Mouse (Mus musculus): ENCODE results near the gene Klhl10. TPM values are rescaled to one million over a fixed set of nuclear protein-coding genes. Genes with fewer than 3 reads are reported as not detected.
A peak's percentile ranks its signal among the peaks of the same experiment; 100 is the strongest.

The Klhl10 gene
- total RNA-seq, 2 experiments from 2014 or later, result 0.57 to 0.97 TPM

DNA sequence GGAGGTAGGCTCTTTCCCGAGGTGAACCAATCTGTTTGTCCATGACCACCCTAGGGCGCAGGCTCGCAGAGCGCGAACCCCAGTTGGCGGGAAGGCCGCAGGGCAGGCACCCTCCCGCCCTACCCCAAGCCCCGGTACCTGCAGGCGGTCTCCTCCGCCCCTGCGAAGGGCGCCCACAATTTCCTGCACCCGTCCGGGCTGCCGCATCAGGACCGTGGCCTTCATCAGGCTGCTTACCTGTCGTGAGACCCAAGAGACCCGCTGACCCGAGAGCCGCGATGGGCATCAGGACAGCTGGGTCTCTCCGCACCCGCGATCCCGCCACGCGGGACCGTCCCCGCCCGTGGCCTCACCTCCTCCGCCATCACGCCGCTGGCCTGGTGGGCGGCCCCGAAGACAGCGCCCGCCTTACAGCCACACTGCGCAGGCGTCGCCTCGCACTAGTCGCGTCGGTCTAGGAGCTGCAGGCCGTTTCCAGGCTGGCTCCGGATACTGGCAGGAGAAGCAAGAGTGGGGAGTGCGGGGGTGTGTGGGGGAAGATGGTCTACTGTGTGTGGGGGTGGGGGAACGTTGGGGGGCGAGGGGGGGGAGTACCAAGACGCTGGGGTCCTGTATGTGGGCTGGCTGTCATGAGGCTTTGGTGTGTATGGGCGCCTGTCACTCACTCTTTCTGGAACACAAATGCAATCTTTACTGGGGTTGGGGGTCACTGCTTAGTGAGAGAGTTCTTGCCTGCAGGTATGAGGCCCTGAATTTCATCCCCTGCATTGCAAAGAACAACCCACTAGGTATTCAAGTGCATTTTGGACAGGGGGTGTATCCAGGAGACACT, 810 bp upstream of the Klhl10 start:
- intact Hi-C loops (cut with DNase I), result no loop called here
- peak; percentile 90 for DNase-seq

DNA sequence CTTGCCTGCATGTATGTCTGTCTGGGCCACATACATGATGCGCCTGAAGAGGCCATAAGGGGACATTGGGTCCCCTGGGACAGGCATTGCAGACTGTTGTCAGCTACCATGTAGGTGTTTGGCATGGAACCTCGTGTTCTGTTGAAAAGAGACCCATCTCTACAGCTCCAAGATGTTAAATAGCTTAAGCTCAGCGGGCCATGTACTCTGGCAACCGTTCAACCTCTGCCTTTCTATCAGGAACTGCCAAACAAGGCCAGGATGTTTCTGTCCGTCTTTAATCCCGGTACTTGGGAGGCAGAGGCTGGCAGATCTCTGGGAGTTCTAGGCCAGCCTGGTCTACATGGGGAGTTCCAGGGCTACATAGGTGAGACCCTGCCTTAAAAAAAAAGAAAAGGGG, 908 bp downstream of the Klhl10 start:
- no peak for DNase-seq
- intact Hi-C loops (cut with DNase I), result no loop called here

DNA sequence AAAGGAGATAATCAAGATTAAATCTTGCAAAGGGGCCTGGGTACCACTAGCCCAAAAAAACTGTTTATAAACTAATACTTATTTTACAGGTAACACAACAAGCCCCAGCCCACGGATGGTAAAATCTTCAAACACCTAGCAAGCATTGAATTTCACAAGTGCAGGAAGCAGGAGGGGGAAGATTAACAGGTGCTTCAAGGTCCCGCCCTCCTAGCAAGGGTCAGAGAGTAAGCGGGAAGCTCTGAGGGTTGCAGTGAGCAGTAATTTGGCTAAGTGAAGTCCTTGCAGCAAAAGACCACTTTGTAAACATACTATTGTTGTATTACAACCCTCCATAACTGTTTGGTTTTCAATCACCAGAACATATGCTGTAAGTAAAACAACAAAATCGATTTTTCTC, 15.5 kb downstream of the Klhl10 start:
- no peak for DNase-seq
- intact Hi-C loops (cut with DNase I), result no loop called here

DNA sequence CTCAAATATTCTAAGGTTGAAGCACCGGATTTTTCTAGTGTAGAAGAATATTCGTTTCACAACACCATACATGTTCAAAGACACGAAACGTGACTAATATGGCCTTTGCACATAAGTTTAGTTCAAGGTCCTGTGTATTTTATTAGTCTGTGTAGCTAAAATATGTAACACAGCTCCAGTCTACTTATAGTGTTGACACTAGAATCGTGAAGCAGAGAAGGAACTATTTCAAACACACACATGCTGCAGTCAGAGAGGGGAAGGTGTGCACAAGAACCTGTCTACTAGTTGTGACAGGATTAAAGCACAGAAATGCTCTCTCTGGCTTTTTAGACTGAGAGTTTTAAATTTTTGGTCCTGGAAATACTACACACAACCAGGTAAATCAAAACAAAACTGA, 16.0 kb downstream of the Klhl10 start:
- DNase-seq, result no peak
- intact Hi-C loops (cut with DNase I), result no loop called here

DNA sequence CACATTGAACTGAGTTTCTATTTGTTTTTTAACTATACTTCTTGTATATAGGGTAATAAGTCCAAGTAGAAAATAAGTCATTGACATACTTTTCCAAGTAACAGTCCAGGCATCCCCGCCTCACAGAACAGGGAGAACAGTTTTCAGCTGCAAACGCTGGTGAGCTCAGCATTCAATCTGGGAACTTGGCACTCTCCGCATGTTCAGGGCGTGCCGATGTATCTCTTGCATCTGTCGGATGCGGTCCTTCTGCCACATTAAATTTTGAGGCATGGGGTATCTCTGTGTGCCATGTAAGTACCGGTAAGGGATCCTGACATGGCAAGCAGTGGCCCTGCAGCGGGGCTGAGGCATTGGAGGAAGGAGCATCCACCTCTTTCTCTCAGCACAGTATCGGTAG, 21.0 kb downstream of the Klhl10 start:
- DNase-seq, result no peak
- intact Hi-C loops (cut with DNase I), result no loop called here

DNA sequence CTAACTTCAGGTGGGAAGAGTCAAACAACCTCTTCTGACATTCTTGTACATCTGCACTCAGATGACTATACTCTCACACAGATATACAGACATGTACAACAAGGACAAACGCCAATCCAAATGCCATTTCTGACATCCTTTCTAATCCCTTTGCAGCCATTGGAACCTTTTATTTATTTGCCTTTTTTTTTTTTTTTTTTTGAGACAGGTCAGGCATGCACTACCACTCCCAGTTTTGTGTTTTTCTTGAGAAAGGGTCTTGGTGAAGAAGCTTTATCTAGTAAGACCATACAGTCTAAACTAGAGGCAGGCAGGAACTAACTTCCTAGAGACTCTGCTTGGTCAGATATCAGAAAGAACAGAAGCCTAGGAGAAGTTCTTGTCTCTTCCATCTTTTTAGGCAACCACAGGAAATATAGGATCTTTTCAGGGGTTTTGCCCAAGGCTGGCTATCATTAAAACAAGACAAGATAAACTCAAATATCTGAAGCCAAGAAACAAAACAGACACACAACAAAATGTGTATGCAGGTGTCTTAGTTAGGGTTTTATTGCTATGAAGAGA, 23.6 kb downstream of the Klhl10 start:
- intact Hi-C loops (cut with DNase I), result no loop called here
- DNase-seq, result no peak

DNA sequence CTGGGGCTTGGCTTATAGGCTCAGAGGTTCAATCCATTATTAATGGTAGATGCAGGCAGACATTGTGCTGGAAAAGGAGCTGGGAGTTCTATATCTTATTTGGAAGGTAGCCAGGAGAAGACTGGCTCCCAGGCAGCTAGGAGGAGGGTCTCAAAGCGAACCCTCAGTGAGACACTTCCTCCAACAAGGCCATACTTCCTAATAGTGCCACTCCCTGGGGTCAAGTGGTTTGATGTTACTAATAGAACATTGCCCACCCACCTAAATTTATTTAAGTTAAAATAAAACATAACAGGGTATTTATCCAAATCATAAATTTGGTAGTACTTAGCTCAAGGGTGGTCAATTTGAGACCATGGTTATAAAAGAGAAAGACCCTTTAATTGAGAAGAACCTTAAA, 24.1 kb downstream of the Klhl10 start:
- no peak for DNase-seq
- intact Hi-C loops (cut with DNase I), result no loop called here

DNA sequence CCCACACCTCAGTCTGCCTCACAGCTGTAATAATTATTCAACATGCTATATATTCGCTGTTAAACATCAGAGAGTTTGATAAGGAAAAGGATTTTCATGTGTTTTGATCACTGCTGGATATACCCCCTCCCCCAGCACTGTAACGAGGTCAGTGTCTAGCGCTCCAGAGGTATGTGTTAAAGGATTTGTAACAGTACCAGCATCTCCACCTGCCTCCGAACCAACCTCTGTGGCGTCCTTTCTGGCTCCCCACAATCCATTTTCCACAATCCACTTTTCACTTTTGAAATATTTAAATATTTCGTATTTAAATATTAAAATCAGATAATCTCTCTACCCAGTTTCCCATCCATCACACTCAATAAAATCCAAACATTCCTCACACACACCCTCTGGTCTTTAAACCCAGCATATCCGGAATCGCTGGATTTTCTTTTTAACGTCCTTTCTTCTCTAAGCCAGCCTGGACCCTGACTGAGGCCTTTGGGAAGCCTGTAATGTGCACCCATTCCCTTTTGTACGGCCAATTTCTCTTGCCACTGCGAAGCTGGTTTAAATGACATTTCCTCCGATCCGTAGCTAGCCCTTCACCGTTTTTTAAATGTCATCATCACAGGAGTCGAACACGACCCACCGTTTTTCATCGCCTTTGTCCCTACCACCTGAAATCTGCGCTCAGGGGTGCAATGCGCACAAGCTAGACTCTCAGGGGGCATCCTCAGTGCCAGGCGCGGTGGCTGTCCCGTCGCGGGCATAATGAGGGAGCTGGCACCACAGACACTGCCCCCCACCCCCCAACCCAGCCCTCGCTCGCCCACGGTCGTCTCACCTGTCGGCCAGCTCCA, 29.9 kb downstream of the Klhl10 start:
- intact Hi-C loops (cut with DNase I), result loop anchor here (1.0 to 2.0 kb wide), 2 partner anchors 45 to 109 kb away; no protein-coding TSS in a partner anchor
- peak; percentile 11 to 22 for DNase-seq

DNA sequence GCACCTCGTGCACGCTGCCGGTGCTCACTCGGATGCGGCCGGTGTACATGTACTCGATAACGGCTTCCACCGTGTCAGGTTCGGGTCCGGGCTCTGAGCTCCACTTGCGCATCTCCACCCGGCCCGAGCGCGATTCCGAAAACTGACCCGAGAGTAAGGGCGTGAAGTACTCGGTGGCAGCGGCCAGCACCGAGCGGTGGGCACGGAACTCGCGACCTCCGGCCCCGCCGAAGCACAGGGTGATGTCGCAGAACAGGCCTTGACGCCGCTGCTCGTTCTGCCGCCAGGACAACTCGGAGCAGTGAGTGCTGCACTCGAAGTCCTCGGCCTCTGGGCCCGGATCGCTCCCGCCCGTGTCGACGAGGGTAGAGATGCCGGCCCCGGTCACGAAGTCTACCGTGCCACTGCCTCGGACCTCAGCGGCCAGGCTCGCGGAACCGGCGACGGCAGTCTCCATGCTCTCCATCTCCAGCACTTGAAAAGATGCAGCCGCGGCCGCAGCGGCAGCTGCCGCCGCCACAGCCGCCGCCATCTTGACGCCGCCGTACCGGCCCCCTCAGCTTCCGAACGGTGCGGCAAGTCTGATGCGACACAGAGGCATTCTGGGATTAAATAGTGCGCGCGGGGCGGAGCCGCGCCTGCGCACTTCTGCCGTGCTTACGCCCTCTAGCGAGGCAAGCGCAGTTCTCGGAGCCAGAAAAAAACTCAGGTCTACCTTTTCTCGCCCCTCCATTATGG, 30.6 kb downstream of the Klhl10 start, which contains the start of gene Klhl11:
Gene Klhl11 (minus strand): TSS at position 545 of the 738 bp plus-strand sequence.
- intact Hi-C loops (cut with DNase I), result loop anchor here (1.0 to 2.0 kb wide), 2 partner anchors 46 to 110 kb away; no protein-coding TSS in a partner anchor

DNA sequence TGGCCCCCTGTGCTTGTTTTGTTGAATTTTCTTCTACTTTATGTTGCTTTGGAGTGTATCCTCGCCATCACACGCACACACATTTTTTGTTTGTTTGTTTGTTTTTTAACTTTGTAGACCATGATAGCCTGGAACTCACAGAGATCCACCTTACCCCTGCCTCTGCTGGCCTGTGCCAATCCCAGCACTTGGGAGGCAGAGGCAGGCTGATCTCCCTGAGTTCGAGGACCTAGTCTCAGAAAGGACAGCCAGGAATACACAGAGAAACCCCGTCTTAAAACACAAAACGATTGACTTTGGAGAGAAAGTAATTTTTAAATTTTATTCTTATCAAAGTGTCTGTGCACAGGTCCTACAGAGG, 31.2 kb downstream of the Klhl10 start:
- DNase-seq, result no peak
- intact Hi-C loops (cut with DNase I), result loop anchor here (1.0 to 2.0 kb wide), 2 partner anchors 47 to 110 kb away; no protein-coding TSS in a partner anchor

More for the DNA sequence above, 30.6 kb downstream of the Klhl10 start, which contains the start of gene Klhl11:
- DNase-seq, result peak; percentile 93

DNA sequence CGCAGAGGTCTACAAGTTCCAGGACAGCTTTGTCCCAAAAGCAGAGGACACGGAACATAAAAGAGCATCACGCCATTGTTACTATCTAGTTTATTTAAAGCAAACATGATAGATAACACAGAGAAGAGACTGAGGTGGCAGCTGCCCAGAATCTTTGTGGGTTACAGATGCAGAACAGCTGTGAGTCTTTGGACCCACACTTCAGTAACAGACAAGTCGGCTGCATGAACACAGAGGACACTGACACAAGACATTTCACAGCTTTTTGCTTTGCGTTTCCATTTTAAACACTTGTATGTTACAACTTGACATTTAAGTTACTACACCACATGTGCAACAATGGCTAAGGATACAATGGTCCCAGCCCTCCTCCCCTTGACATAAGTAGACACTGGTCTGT, 34.6 kb downstream of the Klhl10 start:
- intact Hi-C loops (cut with DNase I), result no loop called here
- no peak for DNase-seq

DNA sequence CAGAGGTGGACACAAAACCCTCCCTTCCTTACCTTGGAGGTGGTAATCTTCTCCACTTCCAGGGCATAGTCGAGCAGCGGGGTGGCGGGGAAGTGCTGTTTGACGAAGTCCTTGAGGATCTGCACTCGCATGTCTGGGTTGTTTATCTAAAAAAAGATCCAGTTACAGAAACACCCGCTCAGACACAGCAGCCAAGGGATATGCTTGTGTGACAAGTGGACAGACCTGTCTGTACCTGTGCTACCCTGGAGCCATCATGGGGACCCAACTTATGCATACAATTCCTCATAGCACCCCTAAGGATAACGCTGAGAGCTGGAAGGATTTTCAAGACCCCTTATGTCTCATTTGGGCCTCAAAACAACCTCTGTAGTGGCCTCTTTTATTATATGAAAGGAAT, 37.4 kb downstream of the Klhl10 start:
- DNase-seq, result no peak
- intact Hi-C loops (cut with DNase I), result no loop called here

DNA sequence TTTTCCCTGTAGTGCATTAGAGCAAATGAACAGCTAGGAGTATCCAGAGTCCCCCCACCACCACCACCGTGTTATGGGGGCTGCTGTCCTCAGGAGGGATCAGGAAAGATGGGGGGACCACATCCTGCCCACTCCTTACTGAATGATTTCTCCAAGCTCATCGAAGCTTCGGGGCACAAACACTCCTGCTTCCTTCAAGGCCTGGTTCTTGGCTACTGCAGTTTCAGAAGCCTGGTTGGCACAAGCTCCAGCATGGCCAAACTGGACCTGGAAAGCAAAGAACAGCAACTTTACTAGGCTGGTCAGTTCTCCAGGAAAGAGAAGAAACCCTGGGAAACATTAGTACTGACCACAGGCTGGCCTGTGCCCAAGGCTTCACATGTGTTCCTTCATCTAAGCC, 42.7 kb downstream of the Klhl10 start:
- no peak for DNase-seq
- intact Hi-C loops (cut with DNase I), result no loop called here

DNA sequence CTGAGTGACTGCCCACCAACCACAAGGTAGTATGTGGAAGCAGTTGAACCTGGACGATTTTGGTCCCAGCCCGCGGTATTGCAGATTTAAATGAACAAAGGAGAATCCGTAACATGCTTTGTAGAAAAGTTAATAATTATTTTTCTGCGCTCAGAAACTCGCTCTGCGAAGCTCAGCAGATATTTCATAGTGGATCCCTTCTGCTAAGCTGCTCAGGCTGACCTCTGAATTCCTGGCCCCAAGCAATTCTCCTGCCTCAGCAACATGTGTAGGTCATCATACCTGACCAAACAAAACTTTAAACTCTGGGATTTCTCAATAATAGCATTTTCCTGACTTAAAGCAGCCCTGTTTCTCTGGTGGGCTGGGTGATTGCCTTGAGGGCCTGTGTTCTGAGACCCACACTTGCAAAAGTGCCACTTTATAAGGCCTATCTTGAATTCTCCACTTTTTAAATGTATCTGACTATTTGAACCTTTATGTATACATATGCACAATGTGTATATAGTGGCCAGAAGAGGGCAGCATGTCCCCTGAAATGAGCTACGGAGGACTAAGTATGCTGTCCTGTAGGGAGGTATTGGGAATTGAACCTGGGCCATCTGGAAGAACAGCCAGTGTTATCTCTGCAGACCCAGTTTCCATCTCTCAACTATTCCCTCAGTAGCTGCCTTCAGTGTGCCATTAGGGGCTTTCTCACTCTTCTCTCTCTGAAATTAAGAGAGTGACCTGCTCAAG, 44.3 kb downstream of the Klhl10 start:
- peak; percentile 29 to 46 for DNase-seq
- intact Hi-C loops (cut with DNase I), result loop anchor here (2.0 kb wide), 1 partner anchor 69 kb away; no protein-coding TSS in a partner anchor

DNA sequence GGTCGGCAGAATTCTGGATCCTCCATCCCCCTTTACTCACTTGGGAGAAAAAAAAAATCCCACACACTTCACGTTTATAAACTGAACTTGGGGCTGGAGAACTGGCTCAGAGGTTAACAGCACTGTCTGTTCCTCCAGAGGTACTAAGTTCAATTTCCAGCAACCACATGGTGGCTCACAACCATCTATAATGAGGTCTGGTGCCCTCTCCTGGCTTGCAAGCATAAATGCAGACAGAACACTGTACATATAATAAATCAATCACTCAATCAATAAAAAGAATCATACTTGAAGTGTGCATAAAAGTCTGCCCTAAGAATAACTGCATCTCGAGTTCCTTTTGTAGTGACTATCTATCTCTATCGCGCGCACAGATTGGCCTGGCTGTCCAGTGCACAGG, 49.2 kb downstream of the Klhl10 start:
- intact Hi-C loops (cut with DNase I), result no loop called here
- no peak for DNase-seq

DNA sequence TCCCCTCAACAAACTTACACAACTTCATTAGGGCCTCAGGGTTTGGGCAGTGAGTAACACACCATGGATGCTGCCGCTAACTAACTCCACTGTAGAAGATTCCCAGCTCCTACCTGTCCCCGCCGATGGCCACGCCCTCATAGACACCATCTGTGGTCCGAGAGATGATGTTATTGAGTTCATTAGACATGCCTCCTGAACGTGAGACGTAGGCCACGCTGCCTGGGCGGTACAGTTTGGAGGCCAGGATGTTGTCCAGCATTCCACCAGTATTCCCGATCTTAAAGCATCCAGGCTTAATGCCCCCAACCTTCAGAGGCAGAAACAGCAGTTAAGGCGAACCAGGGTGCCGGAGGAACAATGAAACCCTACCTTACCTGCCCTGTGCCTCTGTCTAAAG, 52.1 kb downstream of the Klhl10 start:
- intact Hi-C loops (cut with DNase I), result no loop called here
- DNase-seq, result no peak

DNA sequence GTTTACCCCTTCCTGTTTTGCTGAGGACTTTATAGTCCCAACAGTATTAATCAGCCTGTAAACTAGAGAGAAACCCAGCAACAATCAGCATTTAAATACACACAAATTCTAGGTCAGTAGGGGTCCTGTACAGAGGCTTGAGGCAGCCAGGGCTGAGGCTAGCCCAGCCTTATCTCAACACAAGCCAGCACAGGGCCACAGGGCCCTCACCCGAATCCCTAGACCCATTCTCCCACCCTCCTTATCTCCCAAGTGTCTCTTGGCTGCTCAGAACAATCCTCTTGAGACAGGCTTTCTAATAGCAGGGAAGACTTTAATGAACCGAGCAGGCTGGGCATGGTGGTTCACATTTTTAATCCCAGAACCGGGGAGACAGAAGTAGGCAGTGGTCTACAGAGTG, 58.5 kb downstream of the Klhl10 start:
- intact Hi-C loops (cut with DNase I), result no loop called here
- no peak for DNase-seq

DNA sequence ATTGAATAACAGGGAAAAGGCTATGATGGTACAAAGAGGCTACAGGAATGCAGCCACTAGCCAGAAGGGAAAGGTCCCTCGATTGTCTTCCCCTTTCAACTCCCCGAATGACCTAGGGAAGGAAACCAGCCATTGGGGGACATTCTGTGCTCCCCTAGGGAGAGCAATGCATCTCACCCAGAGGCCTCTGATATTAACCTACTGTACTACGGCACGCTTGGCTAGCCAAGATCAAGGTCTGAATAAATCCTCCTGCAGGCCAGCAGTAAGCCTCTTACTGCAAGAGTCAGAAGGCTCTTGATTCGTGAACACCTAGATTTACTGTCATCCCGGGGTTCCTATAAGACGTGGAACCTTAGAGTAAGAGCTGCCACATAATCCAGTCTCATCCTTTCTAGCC, 58.9 kb downstream of the Klhl10 start:
- no peak for DNase-seq
- intact Hi-C loops (cut with DNase I), result no loop called here

DNA sequence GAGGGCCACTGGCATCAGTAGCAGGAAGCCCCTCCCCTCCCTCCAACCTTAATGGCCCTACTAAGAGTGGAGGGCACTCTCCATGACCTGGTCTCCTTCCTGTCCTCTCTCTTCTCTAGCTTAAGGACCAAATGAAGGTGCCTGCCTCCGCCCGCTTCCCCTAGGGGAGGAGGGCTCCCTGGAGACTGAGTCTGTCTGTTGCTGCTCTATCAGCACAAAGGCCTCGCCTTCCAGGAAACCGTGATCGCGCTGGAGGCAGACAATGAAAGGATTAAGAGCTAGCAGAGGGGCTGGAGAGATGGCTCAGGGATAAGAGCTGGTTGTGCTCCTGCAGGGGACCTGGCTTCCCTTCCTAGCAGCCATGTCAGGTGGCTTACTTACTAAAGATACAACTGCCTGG, 59.6 kb downstream of the Klhl10 start:
- no peak for DNase-seq
- intact Hi-C loops (cut with DNase I), result no loop called here

Measured in heart, postnatal 10 days (tissue).